Mouse (Mus musculus) thymus, postnatal 0 days (tissue): ENCODE measurements around the gene Arl6. TPM values are rescaled to one million over a fixed set of nuclear protein-coding genes. Genes with fewer than 3 reads are reported as not detected.

Experiments
- DNase-seq: peaks from one replicate; pipeline ENCODE4 v3.0.0-alpha.2; 2015; ENCODE audit warnings: low spot score
- polyA plus RNA-seq: library from polyadenylated mRNA; unstranded; fragments of >200 nt; fragmentation: Nextera tagmentation; extraction: Ambion mirVana; gene quantifications from 2 replicates; pipeline ENCODE4 v1.2.1, GENCODE M21; 2015

The Arl6 gene
- polyA plus RNA-seq, 1 experiment from 2014 or later = 10.8 TPM

DNA sequence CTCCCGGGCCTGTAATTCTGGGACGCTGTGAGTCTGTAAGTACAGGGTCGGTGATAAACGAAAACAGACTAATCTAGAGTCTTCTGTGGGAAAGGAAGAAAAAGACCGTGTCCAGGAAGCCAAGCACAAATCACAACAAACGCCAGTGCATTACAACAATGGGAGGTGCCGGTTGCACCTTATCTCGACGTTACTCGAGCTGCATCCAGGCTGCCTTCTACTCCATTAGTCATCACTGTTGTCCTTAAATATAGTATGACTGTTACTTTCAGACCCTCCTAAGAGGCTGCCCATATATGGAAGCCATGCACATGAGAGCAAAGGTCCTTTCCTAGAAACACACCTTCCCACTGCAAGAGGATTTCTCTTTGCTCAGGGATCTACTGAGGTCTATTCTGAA lies 51.4 kb downstream of the Arl6 start:
- no peak for DNase-seq

GRCm38 (mm10) chr16:59586911-59587310 lies 52.3 kb downstream of the Arl6 start:
- DNase-seq = no peak

GRCm38 (mm10) chr16:59586276-59586675 lies 52.9 kb downstream of the Arl6 start:
- no peak for DNase-seq

GRCm38 (mm10) chr16:59585706-59586244 lies 53.4 kb downstream of the Arl6 start:
- DNase-seq = no peak

DNA sequence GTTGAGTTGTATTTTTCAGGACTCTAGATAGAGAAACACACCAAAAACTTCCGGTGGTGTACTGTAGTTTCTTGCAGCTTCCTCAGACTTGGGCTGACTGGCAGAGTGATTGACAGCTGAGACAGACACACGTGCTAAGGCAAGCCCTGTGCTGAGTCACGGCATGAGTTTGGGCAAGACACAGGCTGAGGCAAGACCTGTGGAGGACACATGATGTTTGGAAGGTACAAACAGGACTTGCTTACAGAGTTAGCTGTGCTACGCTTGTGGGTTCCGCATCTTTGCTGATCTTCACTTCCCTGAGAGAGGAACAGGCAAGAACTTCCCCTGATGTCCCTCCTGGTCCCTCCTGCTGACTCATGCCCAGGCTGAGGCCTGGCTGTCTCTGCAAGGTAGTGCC lies 55.7 kb downstream of the Arl6 start:
- no peak for DNase-seq

GRCm38 (mm10) chr16:59579237-59579636 lies 60.0 kb downstream of the Arl6 start:
- DNase-seq = no peak

DNA sequence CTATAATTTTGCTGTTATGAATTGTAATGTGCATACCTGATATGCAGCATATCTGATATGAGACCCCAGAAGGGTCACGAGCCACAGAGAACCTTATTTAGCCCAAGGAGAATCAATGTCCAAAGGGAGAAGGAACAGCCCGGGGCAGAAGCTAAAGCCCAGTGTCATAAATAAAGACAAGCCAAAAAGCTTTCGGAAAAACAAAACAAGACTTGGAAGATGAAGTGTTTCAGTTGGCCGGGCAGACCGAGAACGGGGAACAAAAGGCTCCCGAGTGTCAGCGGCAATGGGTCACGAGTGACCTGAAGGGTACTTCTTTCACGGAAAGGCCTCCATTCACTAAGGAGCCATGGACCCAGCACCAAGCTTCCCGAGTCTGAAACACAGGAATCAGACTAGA lies 65.2 kb downstream of the Arl6 start:
- no peak for DNase-seq

DNA sequence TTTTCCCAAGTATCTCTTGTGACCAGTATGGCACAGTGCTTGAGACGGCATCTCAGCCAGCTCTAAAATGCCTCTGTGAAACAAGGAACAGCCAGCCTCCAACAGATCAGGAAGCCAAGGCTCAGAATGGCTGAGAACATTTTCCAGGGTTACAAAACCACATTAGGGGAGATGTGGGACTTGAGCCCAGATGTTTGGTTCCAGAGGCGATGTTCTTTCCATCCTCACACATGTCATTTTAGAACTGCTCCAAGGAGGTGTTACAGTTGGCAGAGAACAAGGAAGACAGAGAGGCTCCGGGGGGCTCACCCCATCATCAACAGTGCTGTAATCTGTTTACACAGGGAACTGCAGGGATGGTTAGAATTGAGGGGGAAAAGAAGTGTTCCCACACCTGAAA lies 66.5 kb downstream of the Arl6 start:
- no peak for DNase-seq

DNA sequence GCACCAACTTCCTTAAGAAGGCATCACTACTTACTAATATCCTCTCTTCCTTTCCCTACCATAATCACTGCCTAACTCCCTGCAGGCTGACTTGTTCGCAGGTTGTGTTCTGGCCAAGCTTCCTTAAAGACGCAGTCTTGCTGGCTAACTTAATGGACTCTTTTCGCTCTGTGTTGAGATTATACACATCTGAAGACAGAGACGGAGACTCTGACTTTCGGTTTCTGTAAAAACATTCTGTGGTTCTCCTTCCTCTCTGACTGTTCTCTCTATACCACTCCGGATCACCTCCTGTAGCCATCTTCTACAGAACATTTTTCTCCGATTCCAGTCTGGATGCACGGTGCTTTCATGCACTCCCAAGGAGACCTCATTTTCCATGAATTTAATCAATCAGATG lies 68.4 kb downstream of the Arl6 start:
- no peak for DNase-seq

GRCm38 (mm10) chr16:59569837-59570236 lies 69.4 kb downstream of the Arl6 start:
- DNase-seq = no peak

DNA sequence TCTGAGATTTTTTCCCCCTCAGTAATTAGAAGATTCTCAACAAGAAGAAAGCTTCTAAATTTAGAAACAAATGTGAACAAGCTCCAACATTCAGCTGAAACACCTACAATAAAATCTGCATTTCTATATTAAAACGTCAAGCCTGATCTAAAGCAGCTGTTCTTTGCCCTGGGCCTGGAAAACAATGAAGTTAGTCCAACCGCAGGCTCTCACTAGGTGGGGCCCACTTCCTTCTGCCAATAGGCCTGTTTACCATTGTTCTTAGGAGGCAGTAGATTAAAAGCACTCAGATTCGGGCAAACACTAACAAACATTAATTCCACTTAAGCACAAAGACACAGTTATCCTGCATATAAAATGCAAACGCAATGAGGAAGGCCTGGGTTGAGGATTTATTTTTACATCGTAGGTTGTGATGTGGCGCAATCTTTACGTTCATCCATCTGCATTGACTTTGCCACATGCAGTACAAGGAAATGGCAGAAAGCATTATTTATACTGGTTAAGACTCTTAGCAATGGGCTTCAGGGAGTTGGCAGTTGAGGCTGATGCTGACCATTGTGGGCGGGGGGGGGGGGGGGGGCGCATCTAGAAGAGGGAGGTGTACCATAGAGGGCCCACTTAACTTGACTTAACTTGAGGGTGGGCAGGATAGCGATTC lies 71.3 kb downstream of the Arl6 start:
- DNase-seq = no peak

- DNase-seq = no peak
These were observed 72.8 kb downstream of the Arl6 start for GRCm38 (mm10) chr16:59566437-59566836.

GRCm38 (mm10) chr16:59565631-59566030 lies 73.6 kb downstream of the Arl6 start:
- no peak for DNase-seq

- DNase-seq = no peak
These were observed 75.2 kb downstream of the Arl6 start for GRCm38 (mm10) chr16:59564025-59564424.

Other genes starting within 250 kb of the Arl6 start
- not detected in 2 replicates for gene Gabrr3, start 232.1 kb downstream of the Arl6 start, polyA plus RNA-seq
- gene Riox2, start 167.6 kb downstream of the Arl6 start, polyA plus RNA-seq = 26.0 and 29.6 TPM in 2 replicates
- gene Crybg3, start 38.4 kb downstream of the Arl6 start, polyA plus RNA-seq = 2.0 and 2.1 TPM in 2 replicates